Mouse (Mus musculus): Measurements from ENCODE around the gene Gfod1.
A peak's percentile ranks its signal among the peaks of the same experiment; 100 is the strongest.

The Gfod1 gene

GRCm38 (mm10) chr13:43299171-43299570 lies 4.8 kb downstream of the Gfod1 start:
- DNase-seq (ENCODE audit: low spot score), result no peak

- DNase-seq (ENCODE audit: low spot score), result no peak
Measured at GRCm38 (mm10) chr13:43297526-43297925, 6.4 kb downstream of the Gfod1 start.

- no peak for DNase-seq (ENCODE audit: low spot score)
Measured at GRCm38 (mm10) chr13:43296140-43296805, 7.7 kb downstream of the Gfod1 start.

- no peak for DNase-seq (ENCODE audit: low spot score)
Measured at GRCm38 (mm10) chr13:43295684-43296083, 8.3 kb downstream of the Gfod1 start.

- DNase-seq (ENCODE audit: low spot score), result no peak
Measured at GRCm38 (mm10) chr13:43294957-43295590, 8.9 kb downstream of the Gfod1 start.

- peak; percentile 26 for DNase-seq (ENCODE audit: low spot score)
Measured at GRCm38 (mm10) chr13:43292892-43293291, 11.1 kb downstream of the Gfod1 start.

GRCm38 (mm10) chr13:43289076-43289475 lies 14.9 kb downstream of the Gfod1 start:
- DNase-seq (ENCODE audit: low spot score), result no peak

GRCm38 (mm10) chr13:43288444-43288843 lies 15.5 kb downstream of the Gfod1 start:
- no peak for DNase-seq (ENCODE audit: low spot score)

GRCm38 (mm10) chr13:43288026-43288425 lies 15.9 kb downstream of the Gfod1 start:
- no peak for DNase-seq (ENCODE audit: low spot score)

- DNase-seq (ENCODE audit: low spot score), result no peak
Measured at GRCm38 (mm10) chr13:43286836-43287235, 17.1 kb downstream of the Gfod1 start.

GRCm38 (mm10) chr13:43284711-43285151 lies 19.2 kb downstream of the Gfod1 start:
- no peak for DNase-seq (ENCODE audit: low spot score)

GRCm38 (mm10) chr13:43273906-43274305 lies 30.1 kb downstream of the Gfod1 start:
- DNase-seq (ENCODE audit: low spot score), result no peak

GRCm38 (mm10) chr13:43272303-43273135 lies 31.5 kb downstream of the Gfod1 start:
- no peak for DNase-seq (ENCODE audit: low spot score)

- no peak for DNase-seq (ENCODE audit: low spot score)
Measured at GRCm38 (mm10) chr13:43271481-43271880, 32.5 kb downstream of the Gfod1 start.

- DNase-seq (ENCODE audit: low spot score), result no peak
Measured at GRCm38 (mm10) chr13:43270220-43270597, 33.8 kb downstream of the Gfod1 start.

- DNase-seq (ENCODE audit: low spot score), result peak; percentile 70
Measured at GRCm38 (mm10) chr13:43269460-43270219, 34.3 kb downstream of the Gfod1 start.

- no peak for DNase-seq (ENCODE audit: low spot score)
Measured at GRCm38 (mm10) chr13:43268539-43269327, 35.2 kb downstream of the Gfod1 start.

- DNase-seq (ENCODE audit: low spot score), result no peak
Measured at GRCm38 (mm10) chr13:43267902-43268301, 36.1 kb downstream of the Gfod1 start.

GRCm38 (mm10) chr13:43267216-43267615 lies 36.8 kb downstream of the Gfod1 start:
- no peak for DNase-seq (ENCODE audit: low spot score)

- no peak for DNase-seq (ENCODE audit: low spot score)
Measured at GRCm38 (mm10) chr13:43266333-43266732, 37.6 kb downstream of the Gfod1 start.

GRCm38 (mm10) chr13:43265116-43265515 lies 38.9 kb downstream of the Gfod1 start:
- DNase-seq (ENCODE audit: low spot score), result no peak

Measured in embryo, embryonic 10.5 days (tissue).